Mouse (Mus musculus) embryonic facial prominence, embryonic 14.5 days (tissue): ENCODE measurements around the gene Gimap4. TPM values are rescaled to one million over a fixed set of nuclear protein-coding genes. Genes with fewer than 3 reads are reported as not detected.
A peak's percentile ranks its signal among the peaks of the same experiment; 100 is the strongest.

Source experiments
- ATAC-seq: fragments of 200-750 bp; cut with Nextera tagmentation; 2 replicates; pipeline ENCODE4 v1.8.0; 2017; ENCODE audit warnings: low read depth, moderate number of reproducible peaks, moderate TSS enrichment
- DNase-seq: peaks from one replicate; pipeline ENCODE4 v3.0.0-alpha.2; 2015; ENCODE audit warnings: low spot score
- H3K27ac ChIP-seq: fragments of 300-500 bp; sonication (generic); replicated peaks from 2 replicates; pipeline ENCODE4 v1.5.1; 2014; ENCODE audit warnings: low read depth, mild to moderate bottlenecking, low read length, moderate library complexity
- H3K27me3 ChIP-seq: fragments of 300-500 bp; sonication (generic); replicated peaks from 2 replicates; pipeline ENCODE4 v1.6.1; 2014; ENCODE audit warnings: low read length; ENCODE audit not compliant: control insufficient read depth, insufficient read depth
- H3K36me3 ChIP-seq: fragments of 300-500 bp; sonication (generic); 2 replicates; pipeline ENCODE4 v1.6.1; 2014; ENCODE audit warnings: low read length, mixed read lengths; ENCODE audit not compliant: control insufficient read depth, insufficient read depth
- H3K4me1 ChIP-seq: fragments of 300-500 bp; sonication (generic); 2 replicates; pipeline ENCODE4 v1.6.1; 2014; ENCODE audit warnings: antibody characterized with exemption, low read length; ENCODE audit not compliant: control insufficient read depth, insufficient read depth
- H3K4me2 ChIP-seq: fragments of 300-500 bp; sonication (generic); 2 replicates; pipeline ENCODE4 v1.6.1; 2014; ENCODE audit warnings: low read depth, mild to moderate bottlenecking, low read length, moderate library complexity, mixed read lengths
- H3K4me3 ChIP-seq: fragments of 300-500 bp; sonication (generic); 2 replicates; pipeline ENCODE4 v1.5.1; 2014; ENCODE audit warnings: low read depth, mild to moderate bottlenecking, low read length
- H3K9ac ChIP-seq: fragments of 300-500 bp; sonication (generic); 2 replicates; pipeline ENCODE4 v1.6.1; 2014; ENCODE audit warnings: low read depth, mild to moderate bottlenecking, low read length, moderate library complexity, mixed read lengths
- H3K9me3 ChIP-seq: fragments of 300-500 bp; sonication (generic); 2 replicates; pipeline ENCODE4 v1.6.1; 2016; ENCODE audit warnings: low read length; ENCODE audit not compliant: control insufficient read depth
- WGBS: fragments of 180-500 bp; shearing (Covaris S2); extraction: QIAGEN DNeasy Blood & Tissue Kit; methylation state at CpG from one replicate; pipeline ENCODE4 v1.1.7; 2014; 5-methylcytosine and 5-hydroxymethylcytosine counted together
- polyA plus RNA-seq: library from polyadenylated mRNA; unstranded; fragments of >200 nt; fragmentation: Nextera tagmentation; extraction: Ambion mirVana; gene quantifications from 2 replicates; pipeline ENCODE4 v1.2.1, GENCODE M21; 2014

Gimap4 gene
- polyA plus RNA-seq, 1 experiment from 2014 or later, result 12.6 TPM

GRCm38 (mm10) chr6:48668022-48668421 is 16.3 kb upstream of the Gimap4 start:
- Histone ChIP-seq H3K9ac (no peak overlapping the region), H3K9me3 (no peaks in the 10 kb centered on the region), H3K4me3 (no peak overlapping the region), H3K4me1 (no peaks in the 10 kb centered on the region), H3K36me3 (no peaks in the 10 kb centered on the region), H3K4me2 (no peak overlapping the region), H3K27ac (no peak overlapping the region), H3K27me3 (no peaks in the 10 kb centered on the region)
- ATAC-seq (no peak), DNase-seq (no peak)

GRCm38 (mm10) chr6:48669446-48669969 is 14.8 kb upstream of the Gimap4 start:
- ATAC-seq (no peak), DNase-seq (no peak)
- Histone ChIP-seq H3K4me3 (no peak overlapping the region), H3K9me3 (no peaks in the 10 kb centered on the region), H3K4me2 (no peak overlapping the region), H3K4me1 (no peaks in the 10 kb centered on the region), H3K36me3 (no peaks in the 10 kb centered on the region), H3K27ac (no peak overlapping the region), H3K27me3 (no peaks in the 10 kb centered on the region), H3K9ac (no peak overlapping the region)
- WGBS, result 58% methylated on average over 2 of the region's 2 CpGs

- H3K9me3 ChIP-seq, result no peaks in the 10 kb centered on the region
- ATAC-seq, result no peak
Observed at GRCm38 (mm10) chr6:48674291-48675058, 9.9 kb upstream of the Gimap4 start.

GRCm38 (mm10) chr6:48675400-48675930 is 8.9 kb upstream of the Gimap4 start:
- WGBS, result 33% methylated on average over 10 of the region's 10 CpGs
- peak overlapping the region; percentile 30 for H3K4me3 ChIP-seq
- H3K27ac ChIP-seq, result no peak overlapping the region; the same call in 1 of the 2 replicates
- H3K4me1 ChIP-seq, result 0 out of 2 replicates have a peak, but pooled peaks cover 3% of the 10 kb centered on the region
- H3K9ac ChIP-seq, result peak overlapping the region; percentile 37; the same call in 1 of the 2 replicates
- DNase-seq (no peak), ATAC-seq (no peak)
- H3K27me3 ChIP-seq, result no peaks in the 10 kb centered on the region
- H3K36me3 ChIP-seq, result 0 out of 2 replicates have a peak, but pooled peaks cover 4% of the 10 kb centered on the region
- peak overlapping the region; percentile 45 for H3K4me2 ChIP-seq
- no peaks in the 10 kb centered on the region for H3K9me3 ChIP-seq

More at GRCm38 (mm10) chr6:48674291-48675058, 9.9 kb upstream of the Gimap4 start:
- Histone ChIP-seq H3K27ac (no peak overlapping the region), H3K4me3 (no peak overlapping the region), H3K4me2 (no peak overlapping the region), H3K9ac (no peak overlapping the region), H3K4me1 (0 out of 2 replicates have a peak, but pooled peaks cover 3% of the 10 kb centered on the region), H3K27me3 (no peaks in the 10 kb centered on the region), H3K36me3 (0 out of 2 replicates have a peak, but pooled peaks cover 4% of the 10 kb centered on the region)
- over 99% methylated on average over 9 of the region's 9 CpGs for WGBS
- no peak for DNase-seq

GRCm38 (mm10) chr6:48675931-48676859 is 8.2 kb upstream of the Gimap4 start, which contains the start of gene Gimap9:
Gene Gimap9, plus strand, starts transcription at chr6:48676129.
- H3K4me1 ChIP-seq, result 0 out of 2 replicates have a peak, but pooled peaks cover 3% of the 10 kb centered on the region
- H3K9me3 ChIP-seq, result no peaks in the 10 kb centered on the region
- 0 out of 2 replicates have a peak, but pooled peaks cover 4% of the 10 kb centered on the region for H3K36me3 ChIP-seq
- peak within 1 kb of the TSS; percentile 37 for H3K9ac ChIP-seq
- DNase-seq (peak; percentile 55), ATAC-seq (no peak; the same call in 1 of the 2 replicates)
- no peaks in the 10 kb centered on the region for H3K27me3 ChIP-seq
- H3K4me2 ChIP-seq, result peak within 1 kb of the TSS; percentile 45
- peak within 1 kb of the TSS; percentile 30 for H3K4me3 ChIP-seq
- WGBS, result 24% methylated on average over 13 of the region's 13 CpGs
- no peak within 1 kb of the TSS; the same call in 1 of the 2 replicates for H3K27ac ChIP-seq

- no peaks in the 10 kb centered on the region for H3K9me3 ChIP-seq
- DNase-seq, result no peak
- 81% methylated on average over 5 of the region's 5 CpGs for WGBS
- H3K4me2 ChIP-seq, result peak overlapping the region; percentile 45
- 0 out of 2 replicates have a peak, but pooled peaks cover 3% of the 10 kb centered on the region for H3K4me1 ChIP-seq
- no peak overlapping the region for H3K9ac ChIP-seq
- no peak overlapping the region for H3K4me3 ChIP-seq
- no peaks in the 10 kb centered on the region for H3K27me3 ChIP-seq
- ATAC-seq, result no peak
- 0 out of 2 replicates have a peak, but pooled peaks cover 4% of the 10 kb centered on the region for H3K36me3 ChIP-seq
- no peak overlapping the region for H3K27ac ChIP-seq
Observed at GRCm38 (mm10) chr6:48676860-48677415, 7.4 kb upstream of the Gimap4 start.

GRCm38 (mm10) chr6:48677492-48678345 is 6.6 kb upstream of the Gimap4 start:
- no peak overlapping the region for H3K4me2 ChIP-seq

More at GRCm38 (mm10) chr6:48677492-48678345, 6.6 kb upstream of the Gimap4 start:
- Histone ChIP-seq H3K27me3 (no peaks in the 10 kb centered on the region), H3K9me3 (no peaks in the 10 kb centered on the region), H3K4me3 (no peak overlapping the region), H3K9ac (no peak overlapping the region), H3K36me3 (0 out of 2 replicates have a peak, but pooled peaks cover 4% of the 10 kb centered on the region), H3K27ac (no peak overlapping the region), H3K4me1 (0 out of 2 replicates have a peak, but pooled peaks cover 3% of the 10 kb centered on the region)
- 91% methylated on average over 17 of the region's 17 CpGs for WGBS
- DNase-seq (no peak), ATAC-seq (no peak)
